Mouse (Mus musculus) lung, postnatal 0 days (tissue): ENCODE data around the gene Gabbr2. TPM values are rescaled to one million over a fixed set of nuclear protein-coding genes. Genes with fewer than 3 reads are reported as not detected.
A peak's percentile ranks its signal among the peaks of the same experiment; 100 is the strongest.

Source experiments
- ATAC-seq: fragments of 200-750 bp; cut with Nextera tagmentation; 2 replicates; pipeline ENCODE4 v1.8.0; 2017; ENCODE audit warnings: moderate library complexity
- DNase-seq: peaks from one replicate; pipeline ENCODE4 v3.0.0-alpha.2; 2016; ENCODE audit warnings: low spot score
- H3K27ac ChIP-seq: fragments of 300-500 bp; sonication (generic); 2 replicates; pipeline ENCODE4 v1.5.1; 2014; ENCODE audit warnings: antibody characterized with exemption, mild to moderate bottlenecking, low read length, mixed read lengths
- H3K27me3 ChIP-seq: fragments of 300-500 bp; sonication (generic); replicated peaks from 2 replicates; pipeline ENCODE4 v1.6.1; 2014; ENCODE audit warnings: low read length, mixed read lengths; ENCODE audit not compliant: insufficient read depth
- H3K36me3 ChIP-seq: fragments of 300-500 bp; sonication (generic); 2 replicates; pipeline ENCODE4 v1.6.1; 2014; ENCODE audit warnings: low read length, mixed read lengths; ENCODE audit not compliant: insufficient read depth
- H3K4me1 ChIP-seq: fragments of 300-500 bp; sonication (generic); 2 replicates; pipeline ENCODE4 v1.6.1; 2014; ENCODE audit warnings: antibody characterized with exemption, low read depth, low read length, mixed read lengths; ENCODE audit not compliant: insufficient read depth
- H3K4me2 ChIP-seq: fragments of 300-500 bp; sonication (generic); replicated peaks from 2 replicates; pipeline ENCODE4 v1.6.1; 2014; ENCODE audit warnings: low read depth, mild to moderate bottlenecking, low read length, moderate library complexity, mixed read lengths
- H3K4me3 ChIP-seq: fragments of 300-500 bp; sonication (generic); 2 replicates; pipeline ENCODE4 v1.5.1; 2014; ENCODE audit warnings: low read depth, low read length
- H3K9ac ChIP-seq: fragments of 300-500 bp; sonication (generic); replicated peaks from 2 replicates; pipeline ENCODE4 v1.6.1; 2014; ENCODE audit warnings: low read depth, mild to moderate bottlenecking
- H3K9me3 ChIP-seq: fragments of 300-500 bp; sonication (generic); 2 replicates; pipeline ENCODE4 v1.6.1; 2016; ENCODE audit warnings: low read length, mixed read lengths
- CTCF ChIP-seq: IDR thresholded peaks from 2 replicates; pipeline ENCODE4 v1.5.1; 2016; ENCODE audit warnings: antibody characterized with exemption, mild to moderate bottlenecking
- EP300 ChIP-seq: IDR thresholded peaks from 2 replicates; pipeline ENCODE4 v1.6.1; 2016; ENCODE audit warnings: antibody characterized with exemption, mild to moderate bottlenecking, control low read depth
- WGBS: fragments of 180-500 bp; shearing (Covaris S2); extraction: QIAGEN DNeasy Blood & Tissue Kit; methylation state at CpG from one replicate; pipeline ENCODE4 v1.1.7; 2014; 5-methylcytosine and 5-hydroxymethylcytosine counted together
- polyA plus RNA-seq: library from polyadenylated mRNA; unstranded; fragments of >200 nt; fragmentation: Nextera tagmentation; extraction: Ambion mirVana; gene quantifications from 2 replicates; pipeline ENCODE4 v1.2.1, GENCODE M21; 2015

The Gabbr2 gene
- 0.02 TPM in 1 of 2 replicates, not detected in the other for polyA plus RNA-seq

- H3K9me3 ChIP-seq = no peaks in the 10 kb centered on the region
- peaks cover 55% of the 10 kb centered on the region for H3K27me3 ChIP-seq
- 0 out of 2 replicates have a peak within 1 kb of the TSS, but pooled peaks have one; percentile 23 for H3K4me3 ChIP-seq
- H3K9ac ChIP-seq = no peak within 1 kb of the TSS
- ATAC-seq (no peak), DNase-seq (no peak)
- no peaks in the 10 kb centered on the region for H3K36me3 ChIP-seq
- no peak within 1 kb of the TSS for H3K27ac ChIP-seq
- no peak for TF ChIP-seq CTCF
- TF ChIP-seq EP300 = no peak
- no peaks in the 10 kb centered on the region for H3K4me1 ChIP-seq
- peak within 1 kb of the TSS; percentile 50 for H3K4me2 ChIP-seq
- WGBS = 5% methylated on average over 45 of the region's 134 CpGs
Observed at GRCm38 (mm10) chr4:46991016-46991958, at the start of gene Gabbr2. Gene Gabbr2, minus strand, starts transcription at chr4:46991873.

GRCm38 (mm10) chr4:47039586-47039985 lies 47.9 kb upstream of the Gabbr2 start:
- Histone ChIP-seq H3K4me1 (no peaks in the 10 kb centered on the region), H3K27me3 (no peaks in the 10 kb centered on the region), H3K27ac (no peak overlapping the region), H3K9ac (no peak overlapping the region), H3K9me3 (no peaks in the 10 kb centered on the region), H3K4me3 (no peak overlapping the region), H3K36me3 (no peaks in the 10 kb centered on the region), H3K4me2 (no peak overlapping the region)
- 86% methylated on average over 10 of the region's 10 CpGs for WGBS
- TF ChIP-seq CTCF = no peak
- no peak for TF ChIP-seq EP300
- ATAC-seq = no peak
- DNase-seq = no peak

- Histone ChIP-seq H3K4me1 (no peaks in the 10 kb centered on the region), H3K9ac (no peak overlapping the region), H3K4me3 (no peak overlapping the region), H3K9me3 (no peaks in the 10 kb centered on the region), H3K4me2 (no peak overlapping the region), H3K27me3 (no peaks in the 10 kb centered on the region), H3K27ac (no peak overlapping the region), H3K36me3 (no peaks in the 10 kb centered on the region)
- 15% methylated on average over 5 of the region's 5 CpGs for WGBS
- TF ChIP-seq EP300 (no peak), CTCF (peak; percentile 97)
- ATAC-seq = peak; percentile 28; the same call in 1 of the 2 replicates
- DNase-seq = peak; percentile 70
Observed at GRCm38 (mm10) chr4:47037321-47037657, 45.6 kb upstream of the Gabbr2 start.

- H3K4me2 ChIP-seq = no peak overlapping the region
- no peak overlapping the region for H3K9ac ChIP-seq
- H3K27ac ChIP-seq = no peak overlapping the region
- H3K4me3 ChIP-seq = no peak overlapping the region
- DNase-seq (no peak), ATAC-seq (no peak)
- H3K27me3 ChIP-seq = no peaks in the 10 kb centered on the region
- no peak for TF ChIP-seq EP300
- TF ChIP-seq CTCF = no peak
- no peaks in the 10 kb centered on the region for H3K9me3 ChIP-seq
- H3K36me3 ChIP-seq = no peaks in the 10 kb centered on the region
- WGBS = 52% methylated on average over 13 of the region's 13 CpGs
- H3K4me1 ChIP-seq = no peaks in the 10 kb centered on the region
Observed at GRCm38 (mm10) chr4:47036486-47037320, 45.0 kb upstream of the Gabbr2 start.

- Histone ChIP-seq H3K9me3 (no peaks in the 10 kb centered on the region), H3K27me3 (no peaks in the 10 kb centered on the region), H3K4me1 (no peaks in the 10 kb centered on the region), H3K4me3 (no peak overlapping the region), H3K36me3 (no peaks in the 10 kb centered on the region), H3K4me2 (no peak overlapping the region), H3K27ac (no peak overlapping the region), H3K9ac (no peak overlapping the region)
- DNase-seq (no peak), ATAC-seq (no peak; the same call in 1 of the 2 replicates)
- TF ChIP-seq EP300 (no peak), CTCF (no peak)
- WGBS = 68% methylated on average over 14 of the region's 14 CpGs
Observed at GRCm38 (mm10) chr4:47035536-47035935, 43.9 kb upstream of the Gabbr2 start.

GRCm38 (mm10) chr4:47032171-47032570 lies 40.5 kb upstream of the Gabbr2 start:
- TF ChIP-seq EP300 (no peak), CTCF (no peak)
- WGBS = 83% methylated on average over 8 of the region's 8 CpGs
- H3K27ac ChIP-seq = no peak overlapping the region
- H3K27me3 ChIP-seq = no peaks in the 10 kb centered on the region
- H3K9me3 ChIP-seq = no peaks in the 10 kb centered on the region
- DNase-seq (no peak), ATAC-seq (no peak)
- no peak overlapping the region for H3K9ac ChIP-seq
- no peak overlapping the region for H3K4me2 ChIP-seq
- no peak overlapping the region for H3K4me3 ChIP-seq
- H3K36me3 ChIP-seq = no peaks in the 10 kb centered on the region
- no peaks in the 10 kb centered on the region for H3K4me1 ChIP-seq
